Mouse (Mus musculus) bone marrow, adult 2 months (tissue): ENCODE results near the gene Rab6b.

Source experiments
- CTCF ChIP-seq: fragments of 200-500 bp; IDR thresholded peaks from 2 replicates; pipeline ENCODE4 v1.5.1; 2011; ENCODE audit warnings: low read length, control low read depth; ENCODE audit not compliant: control insufficient read depth, insufficient read depth
- POLR2A ChIP-seq: fragments of 200-500 bp; IDR thresholded peaks from 2 replicates; pipeline ENCODE4 v1.6.1; 2011; ENCODE audit warnings: low read depth, mild to moderate bottlenecking, control low read depth, low read length, borderline replicate concordance; ENCODE audit not compliant: control insufficient read depth

DNA sequence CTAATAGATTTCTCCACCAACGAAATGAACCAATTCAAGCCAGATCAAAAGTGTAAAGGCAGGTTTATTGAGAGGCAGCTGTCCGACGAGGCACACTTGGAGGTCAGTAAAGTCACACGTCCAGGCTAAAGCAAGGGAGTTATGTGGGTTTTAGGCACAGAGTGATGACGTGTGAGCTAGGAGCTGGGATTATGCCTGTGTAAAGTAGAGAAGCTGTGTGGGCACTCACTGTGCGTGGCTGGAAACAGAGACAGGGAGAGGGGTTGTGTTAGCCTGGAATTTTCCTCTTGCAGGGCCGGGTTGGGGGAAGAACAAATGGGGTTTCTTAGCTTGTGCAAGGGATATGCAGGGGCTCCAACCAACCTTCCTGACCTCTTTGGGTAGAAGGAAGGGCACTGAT lies 57.2 kb downstream of the Rab6b start:
- TF ChIP-seq CTCF (no peak), POLR2A (no peak)
